Mouse (Mus musculus) retina, postnatal 1 day (tissue): ENCODE results near the gene Spag16.
A peak's percentile ranks its signal among the peaks of the same experiment; 100 is the strongest.

Experiments
- DNase-seq: peaks from one replicate; pipeline ENCODE4 v3.0.0-alpha.2; 2012

The Spag16 gene

GRCm38 (mm10) chr1:70518918-70519317, 692.1 kb downstream of the Spag16 start:
- DNase-seq: peak; percentile 29

GRCm38 (mm10) chr1:70527134-70527533, 700.4 kb downstream of the Spag16 start:
- no peak for DNase-seq

GRCm38 (mm10) chr1:70529771-70530170, 703.0 kb downstream of the Spag16 start:
- no peak for DNase-seq

- peak; percentile 25 for DNase-seq
These were observed 725.1 kb downstream of the Spag16 start for GRCm38 (mm10) chr1:70551839-70552238.

GRCm38 (mm10) chr1:70621805-70622204, 795.0 kb downstream of the Spag16 start:
- DNase-seq: no peak

- peak; percentile 18 for DNase-seq
These were observed 798.2 kb downstream of the Spag16 start for GRCm38 (mm10) chr1:70624803-70625460.

GRCm38 (mm10) chr1:70652719-70653118, 825.9 kb downstream of the Spag16 start:
- DNase-seq: no peak

- no peak for DNase-seq
These were observed 865.8 kb downstream of the Spag16 start for GRCm38 (mm10) chr1:70692529-70692928.

- no peak for DNase-seq
These were observed 873.5 kb downstream of the Spag16 start for GRCm38 (mm10) chr1:70700270-70700669.

GRCm38 (mm10) chr1:70703934-70704333, 877.2 kb downstream of the Spag16 start:
- no peak for DNase-seq

GRCm38 (mm10) chr1:70705821-70706220, 879.1 kb downstream of the Spag16 start:
- DNase-seq: no peak

- peak; percentile 7 for DNase-seq
These were observed 898.3 kb downstream of the Spag16 start for GRCm38 (mm10) chr1:70725045-70725444.

- peak; percentile 76 for DNase-seq
These were observed 898.9 kb downstream of the Spag16 start, which contains the start of gene Vwc2l for GRCm38 (mm10) chr1:70725655-70726066. TSS of gene Vwc2l (plus strand) at chr1:70725715.
